Mouse (Mus musculus): ENCODE measurements around the gene Tmprss11f.
"Not testable (repeated sequence)": the region's sequence is repeated elsewhere in the genome, so short reads cannot be mapped to it uniquely, and the experiment has no call there.

Gene Tmprss11f

DNA sequence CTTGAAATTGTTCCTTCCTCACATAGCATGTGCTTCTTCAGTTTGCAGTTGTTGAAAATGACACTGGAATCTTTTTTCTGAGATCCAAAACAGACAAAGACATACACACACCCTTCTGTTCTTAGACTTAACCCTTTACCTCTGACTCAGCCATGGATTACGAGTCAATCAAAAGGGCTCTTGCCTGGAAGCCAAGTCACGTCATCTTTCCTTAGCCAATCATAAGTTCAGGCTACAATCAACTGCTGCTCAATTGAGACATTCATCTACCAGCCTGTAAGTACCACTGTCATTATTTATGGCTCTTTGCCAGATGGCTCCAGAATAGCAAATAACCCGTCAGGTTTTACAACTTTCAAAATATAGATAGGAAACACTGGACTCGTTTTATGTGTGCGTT is at the start of gene Tmprss11f:
TSS of gene Tmprss11f (minus strand) at position 101 of the 400 bp plus-strand sequence.
- no peak for ATAC-seq (ENCODE audit: insufficient number of reproducible peaks, low FRiP score, low TSS enrichment)

DNA sequence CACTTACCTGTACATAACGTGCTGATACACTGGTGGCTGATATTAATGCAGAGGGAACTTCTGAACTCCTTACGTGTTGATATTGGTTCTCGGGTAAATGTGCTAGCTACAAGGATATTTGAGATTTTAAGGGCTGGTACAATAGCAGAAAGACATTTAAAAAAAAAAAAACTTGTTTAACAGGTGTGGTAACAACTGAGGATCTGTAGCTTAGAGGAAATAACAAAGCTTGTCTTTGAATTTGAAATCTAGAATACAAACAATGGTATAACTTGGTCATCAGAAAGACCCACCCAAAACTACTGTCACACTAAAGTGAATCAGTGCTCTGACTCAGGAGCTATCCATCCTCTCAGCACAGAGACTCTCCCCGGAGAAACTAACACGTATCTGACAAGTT is 44.0 kb upstream of the Tmprss11f start, which contains the start of gene Tmprss11b:
TSS of gene Tmprss11b (minus strand) at position 101 of the 400 bp plus-strand sequence.
- ATAC-seq (ENCODE audit: insufficient number of reproducible peaks, low FRiP score, low TSS enrichment): no peak

DNA sequence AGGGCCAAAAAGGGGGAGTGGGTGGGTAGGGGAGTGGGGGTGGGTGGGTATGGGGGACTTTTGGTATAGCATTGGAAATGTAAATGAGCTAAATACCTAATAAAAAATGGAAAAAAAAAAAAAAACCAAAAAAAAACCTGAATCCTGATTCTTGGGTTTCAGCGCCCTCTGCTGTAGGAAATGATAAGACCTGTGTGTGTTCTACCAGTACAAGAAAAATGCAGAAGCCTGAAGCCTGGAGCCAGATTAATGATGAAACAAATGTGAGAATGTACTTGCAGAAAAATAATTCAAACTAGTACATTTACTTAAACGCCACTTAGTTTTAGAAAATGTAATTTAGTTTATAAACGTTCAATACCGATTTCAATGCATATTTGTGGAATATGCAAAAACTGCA is 17.0 kb upstream of the Tmprss11f start:
- not testable (repeated sequence) for ATAC-seq (ENCODE audit: insufficient number of reproducible peaks, low FRiP score, low TSS enrichment)

DNA sequence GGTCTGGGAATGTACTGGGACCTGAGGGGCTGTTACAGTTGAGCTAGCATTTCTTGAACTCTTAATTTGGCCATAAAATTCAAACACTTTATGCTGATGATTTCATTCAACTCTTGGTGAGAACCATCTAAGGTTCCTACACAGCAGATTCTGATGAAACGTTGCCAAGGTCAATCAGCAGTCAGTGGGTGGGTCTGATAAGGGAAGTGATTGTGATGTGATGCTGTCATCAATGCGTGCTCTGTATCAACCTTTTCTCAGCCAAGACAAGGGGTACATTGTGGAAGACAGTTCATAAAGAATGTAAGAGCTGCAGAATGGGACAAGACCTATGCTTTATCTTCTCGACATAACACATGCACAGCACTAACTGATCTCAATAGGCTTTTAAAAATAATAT is 8.6 kb upstream of the Tmprss11f start:
- no peak for ATAC-seq (ENCODE audit: insufficient number of reproducible peaks, low FRiP score, low TSS enrichment)

DNA sequence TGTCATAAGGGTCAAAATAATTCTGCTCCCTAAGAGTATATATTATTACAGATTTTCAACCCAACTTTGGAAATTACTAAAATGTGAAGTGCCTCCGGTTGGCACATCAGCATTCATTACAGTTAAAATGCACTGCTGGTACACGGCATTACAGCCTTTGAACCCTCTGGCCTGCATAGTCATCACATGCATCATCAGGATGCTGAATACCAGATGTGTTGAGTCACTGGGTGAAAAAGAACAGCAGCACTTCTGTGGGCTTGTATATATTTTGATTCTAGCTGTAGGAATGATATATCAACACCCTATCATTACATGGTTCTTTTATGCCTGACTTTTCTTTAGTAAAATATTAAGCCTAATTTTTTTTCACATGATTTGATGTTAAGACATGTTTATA is 1.5 kb downstream of the Tmprss11f start:
- ATAC-seq (ENCODE audit: insufficient number of reproducible peaks, low FRiP score, low TSS enrichment): no peak

DNA sequence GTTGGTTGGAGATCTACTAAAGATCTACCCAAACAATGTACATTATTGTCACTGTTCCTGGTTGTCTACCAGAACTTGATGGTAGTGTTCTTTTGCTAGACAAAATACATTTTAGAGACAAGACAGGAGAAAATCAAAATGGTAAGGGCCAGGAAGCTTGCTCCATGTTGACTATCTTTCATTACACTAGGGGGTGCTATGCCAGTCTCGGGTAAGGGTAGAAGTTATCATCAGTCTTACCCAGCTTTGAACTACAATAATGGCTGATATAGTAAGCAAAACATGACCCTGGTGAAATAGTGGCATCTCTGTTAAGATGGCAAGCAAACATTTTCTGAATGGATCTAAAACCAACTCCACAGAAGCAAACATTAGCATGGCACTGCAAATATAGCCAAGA is 10.4 kb downstream of the Tmprss11f start:
- no peak for ATAC-seq (ENCODE audit: insufficient number of reproducible peaks, low FRiP score, low TSS enrichment)

DNA sequence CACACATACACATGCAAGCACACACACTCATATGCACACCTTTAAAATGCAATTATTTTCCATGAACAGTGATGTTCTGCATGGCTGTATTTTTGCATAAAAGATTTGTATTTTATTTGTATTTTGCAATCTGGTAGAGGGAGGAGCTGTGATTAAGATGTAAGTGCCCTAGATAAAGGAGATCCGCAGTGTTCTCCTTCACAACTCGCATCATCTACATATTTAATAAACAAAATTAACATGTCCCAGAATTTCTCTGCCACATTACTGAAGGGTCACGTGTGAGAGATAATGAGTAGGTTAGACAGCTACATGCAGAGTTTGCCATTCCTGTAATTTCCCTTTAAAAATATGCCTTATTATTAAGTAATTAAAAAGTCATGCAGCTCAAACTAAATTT is 46.3 kb downstream of the Tmprss11f start:
- ATAC-seq (ENCODE audit: insufficient number of reproducible peaks, low FRiP score, low TSS enrichment): no peak

DNA sequence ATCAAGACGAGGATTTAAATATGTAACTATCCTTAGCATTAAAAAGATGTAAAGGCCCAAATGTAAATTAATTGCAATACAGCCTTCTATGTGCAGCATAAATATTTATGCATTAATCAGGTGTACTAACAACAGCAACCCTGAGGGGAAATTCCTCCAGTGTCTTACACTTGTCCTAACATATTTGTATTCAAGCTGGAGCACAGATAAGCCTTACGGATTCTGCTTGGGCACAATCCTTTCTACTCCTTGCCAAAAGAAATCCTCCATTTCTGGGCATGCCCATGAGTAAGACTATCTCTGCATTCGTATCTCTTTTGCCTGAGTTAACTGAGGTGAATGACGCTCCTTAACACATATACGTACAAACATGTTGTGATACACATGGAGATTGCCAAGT is 49.6 kb downstream of the Tmprss11f start:
- no peak for ATAC-seq (ENCODE audit: insufficient number of reproducible peaks, low FRiP score, low TSS enrichment)

DNA sequence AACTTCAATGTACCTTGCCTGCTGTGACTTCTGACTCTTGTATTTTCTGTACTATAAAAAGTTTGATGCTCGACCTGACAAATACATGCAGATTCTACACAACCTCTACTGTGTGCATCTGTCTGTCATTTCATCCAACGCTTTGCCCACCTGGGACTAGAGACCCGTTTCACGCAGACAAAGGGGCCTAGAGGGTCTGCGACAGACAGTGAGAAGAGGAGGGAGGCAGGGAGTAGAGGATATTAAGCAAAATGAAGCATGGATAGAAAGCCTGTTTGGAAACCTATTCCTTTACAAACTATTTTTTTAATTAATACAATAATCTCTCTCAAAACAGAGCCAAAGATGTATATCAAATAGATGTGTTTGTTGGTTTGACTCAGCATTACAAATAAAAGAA is 50.2 kb downstream of the Tmprss11f start:
- no peak for ATAC-seq (ENCODE audit: insufficient number of reproducible peaks, low FRiP score, low TSS enrichment)

DNA sequence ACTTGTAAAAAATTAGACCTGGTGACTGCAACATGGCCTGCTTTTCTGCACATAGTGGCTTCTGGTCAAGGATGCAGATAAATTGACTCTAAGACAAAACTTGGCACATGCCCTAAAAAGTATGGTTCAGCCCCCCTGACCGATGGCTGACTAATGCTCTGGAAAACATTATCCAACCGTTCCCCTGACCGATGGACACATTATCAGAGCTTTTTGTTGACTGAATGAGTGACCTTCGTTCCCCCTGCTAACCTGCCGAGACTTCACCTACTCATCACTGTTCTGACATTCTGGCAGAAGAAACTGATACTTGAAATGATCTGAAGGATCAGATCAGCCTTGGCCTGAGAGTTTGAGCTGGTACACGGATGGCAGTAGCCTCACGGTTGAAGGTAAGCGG is 53.5 kb downstream of the Tmprss11f start:
- not testable (repeated sequence) for ATAC-seq (ENCODE audit: insufficient number of reproducible peaks, low FRiP score, low TSS enrichment)

DNA sequence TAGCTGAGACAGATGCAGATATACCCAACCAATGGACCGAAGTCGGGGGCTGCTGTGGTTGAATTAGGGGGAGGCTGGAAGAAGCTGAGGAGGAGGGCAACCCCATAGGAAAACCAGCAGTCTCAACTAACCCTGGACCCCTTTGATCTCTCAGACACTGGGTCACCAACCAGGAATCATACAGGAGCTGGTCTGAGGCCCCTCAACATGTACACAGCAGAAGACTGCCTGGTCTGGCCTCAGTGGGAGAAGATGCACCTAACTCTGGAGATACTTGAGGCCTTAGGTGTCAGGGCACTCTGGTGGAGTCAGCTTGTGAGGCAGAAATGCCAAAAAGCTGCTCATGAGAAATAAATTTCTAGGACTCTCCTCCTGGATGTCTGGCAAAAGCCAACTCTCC is 85.5 kb downstream of the Tmprss11f start:
- no peak for ATAC-seq (ENCODE audit: insufficient number of reproducible peaks, low FRiP score, low TSS enrichment)

DNA sequence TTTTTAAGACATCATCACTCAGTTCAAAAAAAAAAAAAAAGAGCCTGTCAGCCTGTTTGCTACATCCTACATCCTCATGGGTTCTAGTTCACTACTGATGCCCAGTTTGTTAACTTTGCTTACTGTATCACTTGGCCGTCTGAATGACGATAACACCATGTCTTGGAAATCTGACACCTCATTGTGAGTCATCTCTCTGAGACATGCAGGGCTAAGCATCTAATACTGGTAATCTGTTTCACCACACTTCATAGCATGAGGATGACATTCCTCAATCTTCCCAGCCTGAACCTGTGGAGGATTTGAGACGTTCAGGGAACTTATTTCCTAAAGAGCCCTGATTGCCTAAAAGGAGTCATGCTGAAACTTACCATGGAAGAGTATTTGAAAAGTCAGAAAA is 91.6 kb downstream of the Tmprss11f start:
- ATAC-seq (ENCODE audit: insufficient number of reproducible peaks, low FRiP score, low TSS enrichment): no peak

DNA sequence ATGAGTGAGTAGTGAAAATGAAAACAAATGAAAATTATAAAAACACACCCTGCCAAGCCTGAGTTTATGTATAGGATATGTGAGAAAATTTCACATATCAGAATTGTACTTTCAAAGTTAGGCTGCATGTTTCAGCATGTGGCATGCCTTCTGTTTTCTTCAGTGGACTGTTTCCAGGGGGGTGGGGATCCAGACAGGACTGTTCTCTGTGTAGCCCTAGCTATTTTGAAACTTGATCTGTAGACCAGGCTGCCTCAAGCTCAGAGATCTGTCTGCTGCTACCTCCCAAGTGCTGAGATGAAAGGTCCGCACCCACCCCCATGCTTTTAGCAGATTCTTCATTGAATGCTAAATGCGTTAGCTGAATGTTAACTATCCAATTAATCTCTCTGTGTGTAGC is 103.5 kb downstream of the Tmprss11f start:
- ATAC-seq (ENCODE audit: insufficient number of reproducible peaks, low FRiP score, low TSS enrichment): no peak

DNA sequence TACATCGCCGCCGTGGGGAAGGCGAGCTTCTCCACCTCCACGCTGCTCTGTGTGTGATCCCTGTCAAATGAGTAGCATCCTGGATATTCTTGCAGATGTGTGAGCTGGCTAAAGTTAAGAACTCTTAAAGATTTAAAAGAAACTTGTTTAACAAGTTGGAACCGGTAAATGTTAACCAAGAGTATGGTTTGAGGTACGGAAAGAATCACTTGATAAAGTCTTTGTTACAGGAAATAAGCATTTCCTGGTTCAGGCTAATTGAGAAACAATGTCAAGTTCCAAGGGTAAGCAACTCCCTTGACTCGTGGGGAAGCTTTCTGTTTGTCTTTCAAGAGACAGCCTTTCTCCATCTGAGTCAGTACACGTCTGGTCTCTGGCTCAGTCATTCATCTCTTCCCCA is 113.7 kb downstream of the Tmprss11f start, which contains the start of gene Tmprss11g:
TSS of gene Tmprss11g (minus strand) at position 101 of the 400 bp plus-strand sequence.
- no peak for ATAC-seq (ENCODE audit: insufficient number of reproducible peaks, low FRiP score, low TSS enrichment)

DNA sequence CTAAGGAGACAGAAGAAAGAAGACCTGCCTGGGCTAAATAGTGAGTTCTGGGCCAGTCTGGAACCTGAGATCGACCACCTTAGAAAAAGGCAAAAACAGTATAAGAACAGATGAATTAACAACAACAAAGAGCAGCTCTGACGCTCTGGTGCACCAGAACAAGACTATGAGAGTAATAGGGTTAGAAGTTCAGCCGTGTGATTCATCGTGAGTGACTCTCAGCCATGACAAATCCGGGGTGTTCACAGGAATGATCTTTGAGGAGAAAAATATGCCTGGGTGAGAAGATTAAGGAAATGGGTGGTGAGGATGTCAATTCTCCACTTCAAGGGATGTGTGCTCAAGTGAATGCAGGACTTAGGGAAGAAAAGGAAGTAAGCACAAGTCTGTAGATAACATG is 120.7 kb downstream of the Tmprss11f start:
- ATAC-seq (ENCODE audit: insufficient number of reproducible peaks, low FRiP score, low TSS enrichment): no peak

DNA sequence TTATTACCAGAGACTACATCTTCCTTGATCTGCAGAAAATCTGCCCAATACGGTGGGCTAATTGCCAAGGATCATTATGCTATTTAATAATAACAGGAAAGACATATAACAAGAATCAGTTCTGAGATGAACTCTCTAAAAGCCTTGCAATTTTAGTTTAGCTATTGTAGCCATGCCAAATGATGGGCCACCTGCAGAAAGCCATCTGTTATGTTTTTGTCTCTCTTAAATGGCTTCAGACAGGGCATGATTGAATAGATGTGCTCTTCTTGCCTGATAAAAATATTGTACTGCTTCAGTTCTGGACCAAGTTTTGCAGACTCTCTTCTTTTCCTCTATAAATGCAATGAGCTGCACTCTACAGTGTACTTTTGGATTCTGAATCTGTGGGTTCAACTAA is 138.8 kb downstream of the Tmprss11f start:
- peak; percentile 93 for ATAC-seq (ENCODE audit: insufficient number of reproducible peaks, low FRiP score, low TSS enrichment)

DNA sequence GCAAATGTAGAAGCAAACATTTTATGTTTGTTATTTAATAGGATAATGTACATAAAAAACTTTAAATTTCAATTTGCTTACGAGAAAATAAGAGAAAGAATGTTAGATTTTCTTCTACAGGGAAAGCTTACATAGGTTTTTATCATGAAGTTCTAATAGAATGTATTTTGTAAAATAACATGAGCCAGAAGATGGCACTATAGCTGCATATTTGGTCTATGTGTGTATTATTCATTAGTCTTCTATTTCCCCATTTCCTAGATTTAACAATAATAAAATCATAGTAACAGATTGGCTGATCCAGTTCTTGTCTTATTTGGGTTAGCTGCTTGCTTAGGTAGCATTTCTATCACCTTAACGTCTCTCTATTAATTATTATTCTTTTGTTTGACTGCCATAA is 149.7 kb downstream of the Tmprss11f start:
- no peak for ATAC-seq (ENCODE audit: insufficient number of reproducible peaks, low FRiP score, low TSS enrichment)

DNA sequence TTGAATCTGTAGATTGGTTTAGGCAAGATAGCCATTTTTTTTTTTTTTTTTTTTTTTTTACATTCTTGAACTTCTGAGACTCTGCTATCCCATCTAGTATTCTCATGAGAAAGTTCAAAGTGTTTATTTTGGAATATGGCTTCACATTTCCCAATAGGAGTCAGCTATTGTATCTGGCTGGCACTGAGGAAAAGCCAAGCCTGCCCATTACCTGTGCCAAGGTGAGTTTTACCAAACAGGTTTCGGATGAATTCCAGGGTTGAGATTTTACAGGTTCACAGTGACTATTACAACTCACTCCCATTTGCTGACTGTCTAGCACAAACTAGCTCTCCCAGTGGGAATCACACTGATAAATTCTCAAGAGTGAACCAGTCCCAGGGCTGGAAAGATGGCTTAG is 150.2 kb downstream of the Tmprss11f start:
- ATAC-seq (ENCODE audit: insufficient number of reproducible peaks, low FRiP score, low TSS enrichment): no peak

DNA sequence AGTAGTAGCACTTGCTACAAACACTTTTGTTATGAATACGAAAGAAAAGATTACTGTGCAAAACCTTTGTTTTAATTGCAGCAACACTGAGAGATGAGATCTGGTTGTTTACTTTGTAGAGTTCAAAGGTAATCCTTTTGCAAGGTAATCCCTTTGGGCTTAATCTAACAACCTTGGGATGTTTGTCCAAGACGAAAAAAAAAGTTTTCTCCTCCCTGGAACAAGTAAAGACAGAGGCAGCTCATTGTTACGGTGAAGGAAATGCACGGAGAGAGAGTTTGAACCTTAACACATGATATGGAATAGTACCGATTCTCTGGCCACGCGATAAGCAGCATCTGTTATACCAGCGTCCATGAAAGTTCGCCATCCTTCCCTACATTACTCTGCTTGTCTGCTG is 158.4 kb downstream of the Tmprss11f start:
- ATAC-seq (ENCODE audit: insufficient number of reproducible peaks, low FRiP score, low TSS enrichment): no peak

Data from cerebellum, adult (tissue).